Mouse (Mus musculus) testis, adult 2 months (tissue): ENCODE data around the gene Sun2.

Experiments used
- CTCF ChIP-seq: fragments of 200-500 bp; IDR thresholded peaks from 2 replicates; pipeline ENCODE4 v1.5.1; 2012; ENCODE audit warnings: low read depth, mild to moderate bottlenecking, inconsistent platforms, low read length, moderate library complexity; ENCODE audit not compliant: control insufficient read depth, insufficient read depth, insufficient replicate concordance
- POLR2A ChIP-seq: fragments of 200-500 bp; IDR thresholded peaks from 2 replicates; pipeline ENCODE4 v1.6.1; 2012; ENCODE audit warnings: low read depth, mild to moderate bottlenecking, inconsistent platforms, low read length, moderate library complexity; ENCODE audit not compliant: control insufficient read depth

DNA sequence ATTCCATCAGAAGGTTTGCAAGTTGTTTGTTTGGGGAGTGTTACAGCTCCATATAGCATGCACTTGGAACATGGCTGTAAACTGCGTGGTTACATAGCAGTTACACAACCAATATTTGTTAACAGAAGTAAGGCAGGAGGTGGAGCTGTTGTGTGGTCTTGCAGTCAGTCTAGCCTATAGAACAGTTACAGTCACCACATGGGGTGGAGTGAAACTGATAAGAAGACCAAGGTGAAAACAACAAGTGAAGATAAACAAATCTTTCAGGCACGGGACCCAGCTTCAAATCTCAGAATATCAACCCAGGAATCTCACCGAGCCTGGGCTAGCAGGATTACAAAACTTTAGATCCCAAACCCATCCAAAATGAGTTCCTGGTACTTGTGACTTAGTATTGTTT, 1.6 kb downstream of the Sun2 start:
- TF ChIP-seq POLR2A (no peak), CTCF (no peak)
